Mouse (Mus musculus): ENCODE measurements at regions not wholly inside any gene's neighbourhood (a gene's known extent, or its start where the extent isn't known, plus 50 kb on each side); places are given as distances from the start of the nearest gene placed in this dataset.

DNA sequence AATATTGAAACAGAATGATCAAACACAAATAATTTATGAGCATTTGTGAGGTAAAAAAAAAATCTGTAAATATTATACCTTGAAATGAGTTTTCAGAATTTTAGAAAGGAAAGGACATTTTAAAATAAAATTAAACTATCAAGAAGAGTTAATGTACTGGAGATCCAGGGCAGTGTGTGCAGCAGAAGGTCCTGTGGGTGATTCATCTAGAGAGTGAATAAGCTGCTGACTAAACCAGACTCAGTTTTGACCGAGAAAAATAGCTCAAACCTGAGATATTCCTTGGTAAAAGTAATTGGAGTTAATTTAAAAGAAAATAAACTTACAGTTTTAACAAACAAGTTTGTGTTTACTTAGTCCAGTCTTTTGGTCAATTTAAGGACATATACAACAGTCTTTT lies 1118.6 kb upstream of the Celf2 start:
- WGBS, result 80% methylated on average over 1 of the region's 1 CpGs

GRCm38 (mm10) chr2:8628485-8629208 lies 1119.3 kb upstream of the Celf2 start:
- no peak for DNase-seq (ENCODE audit: low spot score)
- H3K4me3 ChIP-seq, result no peak overlapping the region
- 93% methylated on average over 2 of the region's 2 CpGs for WGBS
- no peaks in the 10 kb centered on the region for H3K9me3 ChIP-seq (replicated peaks)
- H3K36me3 ChIP-seq, result no peaks in the 10 kb centered on the region
- no peak overlapping the region for H3K27ac ChIP-seq
- no peaks in the 10 kb centered on the region for H3K4me1 ChIP-seq
- H3K27me3 ChIP-seq (ENCODE audit: low read depth, poor library complexity, severe bottlenecking), result no peaks in the 10 kb centered on the region

More for the DNA sequence above, 1118.6 kb upstream of the Celf2 start:
- Histone ChIP-seq H3K36me3 (no peaks in the 10 kb centered on the region), H3K9me3 (replicated peaks) (no peaks in the 10 kb centered on the region), H3K27me3 (ENCODE audit: low read depth, poor library complexity, severe bottlenecking) (no peaks in the 10 kb centered on the region), H3K4me3 (no peak overlapping the region), H3K4me1 (no peaks in the 10 kb centered on the region), H3K27ac (no peak overlapping the region)
- DNase-seq (ENCODE audit: low spot score), result no peak

DNA sequence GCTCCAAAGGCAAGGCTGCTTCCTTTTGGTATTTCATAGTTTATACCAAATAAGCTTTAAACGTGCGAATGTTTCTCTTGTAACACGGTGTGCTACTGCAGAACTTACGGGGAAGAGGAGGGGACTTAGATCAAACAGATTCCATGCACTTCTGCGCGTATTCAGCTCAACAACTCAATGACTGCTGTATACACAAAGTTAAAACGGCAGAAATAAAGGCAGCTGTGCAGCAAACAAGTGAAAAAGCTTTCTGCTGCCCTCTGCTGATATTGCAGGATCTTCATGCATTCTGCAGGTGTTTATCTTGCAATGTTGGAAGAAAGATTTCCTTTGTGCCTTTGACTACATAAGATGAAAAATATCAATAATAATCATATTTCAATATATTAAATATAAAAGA lies 1128.7 kb upstream of the Celf2 start:
- Histone ChIP-seq H3K27ac (no peak overlapping the region), H3K4me3 (no peak overlapping the region), H3K36me3 (no peaks in the 10 kb centered on the region), H3K9me3 (replicated peaks) (no peaks in the 10 kb centered on the region), H3K27me3 (ENCODE audit: low read depth, poor library complexity, severe bottlenecking) (no peaks in the 10 kb centered on the region), H3K4me1 (no peaks in the 10 kb centered on the region)
- DNase-seq (ENCODE audit: low spot score), result no peak
- WGBS, result 59% methylated on average over 7 of the region's 7 CpGs

DNA sequence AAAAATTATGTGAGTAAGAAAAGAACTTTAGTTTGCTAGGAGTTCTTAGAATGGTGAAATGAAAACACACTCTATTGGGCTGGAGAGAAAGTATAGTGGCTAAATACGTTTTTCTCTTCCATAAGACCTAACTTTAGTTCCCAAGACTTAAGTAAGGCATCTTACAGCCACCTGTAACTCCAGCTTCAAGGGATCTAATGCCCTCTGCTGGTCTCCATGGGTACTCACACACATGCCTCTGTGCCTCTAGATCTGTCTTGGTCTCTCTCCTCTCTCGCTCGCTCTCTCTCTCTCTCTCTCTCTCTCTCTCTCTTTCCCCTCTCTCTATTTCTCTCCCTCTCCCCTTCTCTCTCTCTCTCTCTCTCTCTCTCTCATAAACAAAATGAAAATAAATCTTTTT lies 1129.9 kb upstream of the Celf2 start:
- WGBS, result 62% methylated on average over 3 of the region's 3 CpGs
- Histone ChIP-seq H3K36me3 (no peaks in the 10 kb centered on the region), H3K4me3 (no peak overlapping the region), H3K4me1 (no peaks in the 10 kb centered on the region), H3K27ac (no peak overlapping the region), H3K9me3 (replicated peaks) (no peaks in the 10 kb centered on the region), H3K27me3 (ENCODE audit: low read depth, poor library complexity, severe bottlenecking) (no peaks in the 10 kb centered on the region)
- DNase-seq (ENCODE audit: low spot score), result no peak

DNA sequence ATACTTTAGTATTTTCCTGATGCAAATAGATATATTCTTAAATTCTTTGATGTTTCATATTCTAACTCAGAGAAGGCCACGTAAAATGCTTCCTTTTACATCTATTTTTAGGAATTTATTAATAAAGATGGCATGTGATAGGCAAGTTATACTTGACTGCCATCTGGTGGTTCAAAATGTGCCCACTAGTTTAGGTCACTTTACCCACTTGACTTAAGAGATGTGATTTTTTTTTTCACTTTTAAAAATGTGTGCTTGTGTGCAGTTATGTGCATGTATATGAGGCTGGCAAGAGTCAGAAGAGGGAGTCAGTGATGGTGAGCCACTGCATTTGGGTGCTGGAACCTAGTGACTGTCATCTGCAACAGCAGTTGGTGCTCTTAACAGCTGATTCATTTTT lies 1136.1 kb upstream of the Celf2 start:
- H3K9me3 ChIP-seq (replicated peaks), result no peaks in the 10 kb centered on the region
- no peaks in the 10 kb centered on the region for H3K4me1 ChIP-seq
- H3K27me3 ChIP-seq (ENCODE audit: low read depth, poor library complexity, severe bottlenecking), result no peaks in the 10 kb centered on the region
- H3K36me3 ChIP-seq, result no peaks in the 10 kb centered on the region
- DNase-seq (ENCODE audit: low spot score), result no peak
- WGBS, result 65% methylated on average over 1 of the region's 1 CpGs
- no peak overlapping the region for H3K4me3 ChIP-seq
- H3K27ac ChIP-seq, result no peak overlapping the region

DNA sequence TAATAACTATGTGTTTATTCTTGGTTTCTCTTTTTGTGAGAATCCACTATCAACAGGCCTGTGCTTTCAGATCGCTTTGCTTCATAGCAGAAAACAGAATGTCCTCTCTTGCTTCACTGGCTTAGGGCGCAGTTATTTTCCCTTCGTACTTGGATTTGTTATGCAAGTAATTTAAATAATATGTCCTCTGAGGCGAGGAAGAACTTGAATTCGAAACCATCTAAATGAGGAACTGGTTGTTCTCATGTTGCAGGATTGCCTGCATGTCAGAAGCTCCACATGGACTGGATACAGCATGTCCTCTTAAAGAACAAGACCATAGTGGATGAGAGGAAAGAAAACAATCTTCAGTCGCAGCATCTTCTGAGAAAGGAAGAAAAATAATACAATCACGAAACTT lies 1151.2 kb upstream of the Celf2 start:
- no peaks in the 10 kb centered on the region for H3K4me1 ChIP-seq
- no peaks in the 10 kb centered on the region for H3K36me3 ChIP-seq
- DNase-seq (ENCODE audit: low spot score), result no peak
- H3K27ac ChIP-seq, result no peak overlapping the region
- H3K9me3 ChIP-seq (replicated peaks), result no peaks in the 10 kb centered on the region
- no peaks in the 10 kb centered on the region for H3K27me3 ChIP-seq (ENCODE audit: low read depth, poor library complexity, severe bottlenecking)
- H3K4me3 ChIP-seq, result no peak overlapping the region
- WGBS, result 86% methylated on average over 7 of the region's 7 CpGs

GRCm38 (mm10) chr2:8673751-8674378 lies 1164.5 kb upstream of the Celf2 start:
- no peak overlapping the region for H3K4me3 ChIP-seq
- no peaks in the 10 kb centered on the region for H3K9me3 ChIP-seq (replicated peaks)
- H3K27ac ChIP-seq, result no peak overlapping the region
- DNase-seq (ENCODE audit: low spot score), result peak; percentile 65
- WGBS, result 17% methylated on average over 10 of the region's 10 CpGs
- H3K4me1 ChIP-seq, result no peaks in the 10 kb centered on the region
- no peaks in the 10 kb centered on the region for H3K27me3 ChIP-seq (ENCODE audit: low read depth, poor library complexity, severe bottlenecking)
- no peaks in the 10 kb centered on the region for H3K36me3 ChIP-seq

- WGBS, result 79% methylated on average over 4 of the region's 4 CpGs
- no peak overlapping the region for H3K27ac ChIP-seq
- no peaks in the 10 kb centered on the region for H3K36me3 ChIP-seq
- no peaks in the 10 kb centered on the region for H3K9me3 ChIP-seq (replicated peaks)
- no peaks in the 10 kb centered on the region for H3K4me1 ChIP-seq
- no peaks in the 10 kb centered on the region for H3K27me3 ChIP-seq (ENCODE audit: low read depth, poor library complexity, severe bottlenecking)
- DNase-seq (ENCODE audit: low spot score), result no peak
- H3K4me3 ChIP-seq, result no peak overlapping the region
Observed at GRCm38 (mm10) chr2:8675537-8675936, 1166.2 kb upstream of the Celf2 start.

- Histone ChIP-seq H3K36me3 (no peaks in the 10 kb centered on the region), H3K9me3 (replicated peaks) (no peaks in the 10 kb centered on the region), H3K4me1 (no peaks in the 10 kb centered on the region), H3K27ac (no peak overlapping the region), H3K27me3 (ENCODE audit: low read depth, poor library complexity, severe bottlenecking) (no peaks in the 10 kb centered on the region), H3K4me3 (no peak overlapping the region)
- WGBS, result 14% methylated on average over 4 of the region's 4 CpGs
- DNase-seq (ENCODE audit: low spot score), result peak; percentile 43
Observed at GRCm38 (mm10) chr2:8676546-8676945, 1167.2 kb upstream of the Celf2 start.

DNA sequence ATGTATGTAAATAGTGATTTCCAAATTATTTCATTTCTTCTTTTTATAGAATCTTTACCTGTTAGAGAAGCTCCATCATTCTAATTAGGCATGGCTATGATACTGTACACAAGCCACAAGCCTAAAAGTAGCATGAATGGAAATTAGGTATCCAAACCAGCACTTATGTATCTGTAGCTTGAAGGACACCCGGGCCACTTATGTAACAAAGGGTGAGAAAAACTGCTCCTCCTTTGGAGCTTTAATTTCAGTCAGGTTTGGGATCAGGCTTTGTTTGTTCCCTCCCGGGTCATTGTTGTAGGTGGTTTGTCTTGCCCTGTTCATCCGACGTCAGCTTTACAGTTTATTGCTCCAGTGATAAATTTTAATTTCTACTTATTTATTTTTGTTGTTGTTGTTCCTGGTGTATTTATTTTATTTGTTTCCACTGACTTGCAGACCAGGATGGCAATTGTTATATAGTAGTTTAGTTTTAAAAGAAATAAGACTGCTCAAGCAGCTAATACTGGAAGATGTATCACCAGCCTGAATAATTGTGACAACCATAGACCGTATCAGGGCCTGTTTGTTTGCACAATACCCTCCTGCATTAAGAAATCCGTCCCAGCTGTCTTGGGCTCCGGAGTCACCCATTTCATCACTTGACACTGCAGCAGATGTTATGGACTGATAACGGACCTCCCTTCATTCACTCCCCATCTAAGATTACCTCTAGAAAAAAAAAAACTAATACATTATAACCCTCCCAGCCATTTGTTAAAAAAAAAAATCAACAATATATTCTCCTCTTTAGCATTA lies 1181.7 kb upstream of the Celf2 start:
- Histone ChIP-seq H3K9me3 (replicated peaks) (no peaks in the 10 kb centered on the region), H3K4me3 (no peak overlapping the region), H3K4me1 (no peaks in the 10 kb centered on the region), H3K27me3 (ENCODE audit: low read depth, poor library complexity, severe bottlenecking) (no peaks in the 10 kb centered on the region), H3K36me3 (no peaks in the 10 kb centered on the region), H3K27ac (no peak overlapping the region)
- WGBS, result 65% methylated on average over 8 of the region's 8 CpGs
- no peak for DNase-seq (ENCODE audit: low spot score)

DNA sequence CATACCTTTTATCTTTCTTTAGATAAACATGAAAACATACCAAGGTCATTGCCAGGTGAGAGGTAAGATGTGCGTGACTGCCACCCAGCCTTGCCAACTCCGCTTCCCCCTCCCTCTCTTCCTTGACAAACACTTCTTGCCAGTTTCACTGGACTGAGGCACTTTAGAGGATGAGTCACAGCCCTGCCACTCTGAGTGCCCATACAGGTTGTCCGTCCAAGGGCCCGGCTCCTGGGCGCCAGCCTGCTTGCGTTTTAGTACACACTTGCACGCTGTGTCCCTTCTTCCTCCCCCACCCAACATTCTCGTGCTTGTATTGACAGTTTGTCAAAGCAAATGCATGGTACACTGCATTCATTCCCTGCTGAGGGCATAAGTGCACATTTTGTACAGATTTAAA lies 1151.7 kb upstream of the 4930412O13Rik start:
- WGBS, result 84% methylated on average over 8 of the region's 8 CpGs
- no peak for DNase-seq (ENCODE audit: low spot score)
- Histone ChIP-seq H3K36me3 (no peaks in the 10 kb centered on the region), H3K4me1 (no peaks in the 10 kb centered on the region), H3K27ac (no peak overlapping the region), H3K27me3 (ENCODE audit: low read depth, poor library complexity, severe bottlenecking) (no peaks in the 10 kb centered on the region), H3K9me3 (replicated peaks) (no peaks in the 10 kb centered on the region), H3K4me3 (no peak overlapping the region)

GRCm38 (mm10) chr2:8754142-8754541 lies 1126.9 kb upstream of the 4930412O13Rik start:
- Histone ChIP-seq H3K4me3 (no peak overlapping the region), H3K27ac (no peak overlapping the region), H3K36me3 (no peaks in the 10 kb centered on the region), H3K4me1 (no peaks in the 10 kb centered on the region), H3K27me3 (ENCODE audit: low read depth, poor library complexity, severe bottlenecking) (no peaks in the 10 kb centered on the region), H3K9me3 (replicated peaks) (no peaks in the 10 kb centered on the region)
- WGBS, result 10% methylated on average over 1 of the region's 1 CpGs
- peak; percentile 31 for DNase-seq (ENCODE audit: low spot score)

DNA sequence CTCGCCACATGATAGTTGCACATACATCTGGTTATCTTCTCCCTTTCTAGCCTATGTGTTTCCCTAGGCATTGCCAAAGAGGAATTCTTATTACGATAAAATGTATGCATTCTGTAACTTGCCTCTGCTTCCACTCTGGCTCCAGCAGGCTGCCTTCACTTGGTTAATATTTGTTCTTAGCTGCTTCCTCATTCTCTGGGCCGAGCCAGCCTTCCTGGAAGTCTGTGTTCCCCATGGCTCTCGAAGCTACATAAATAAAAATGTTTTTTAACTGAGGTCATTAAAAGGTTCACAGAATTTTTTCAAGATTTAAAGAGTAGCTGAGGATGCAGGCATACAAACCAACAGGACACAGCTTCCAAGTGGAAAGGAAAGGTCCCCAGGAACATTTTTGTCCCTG lies 1124.5 kb upstream of the 4930412O13Rik start:
- Histone ChIP-seq H3K4me3 (no peak overlapping the region), H3K4me1 (no peaks in the 10 kb centered on the region), H3K27me3 (ENCODE audit: low read depth, poor library complexity, severe bottlenecking) (no peaks in the 10 kb centered on the region), H3K9me3 (replicated peaks) (no peaks in the 10 kb centered on the region), H3K36me3 (no peaks in the 10 kb centered on the region), H3K27ac (no peak overlapping the region)
- 85% methylated on average over 4 of the region's 4 CpGs for WGBS
- DNase-seq (ENCODE audit: low spot score), result no peak

Measured in limb, embryonic 10.5 days (tissue).